Mouse (Mus musculus) embryonic facial prominence, embryonic 15.5 days (tissue): Measurements from ENCODE around the gene Olfr191. TPM values are rescaled to one million over a fixed set of nuclear protein-coding genes. Genes with fewer than 3 reads are reported as not detected.

Experiments used
- ATAC-seq: fragments of 200-750 bp; cut with Nextera tagmentation; 2 replicates; pipeline ENCODE4 v1.8.0; 2017; ENCODE audit warnings: low read depth, moderate TSS enrichment; ENCODE audit not compliant: insufficient number of reproducible peaks, low FRiP score, low TSS enrichment
- H3K27ac ChIP-seq: fragments of 300-500 bp; sonication (generic); replicated peaks from 2 replicates; pipeline ENCODE4 v1.5.1; 2015; ENCODE audit warnings: mild to moderate bottlenecking, inconsistent platforms
- H3K27me3 ChIP-seq: fragments of 300-500 bp; sonication (generic); 2 replicates; pipeline ENCODE4 v1.6.1; 2015; ENCODE audit warnings: inconsistent platforms
- H3K36me3 ChIP-seq: fragments of 300-500 bp; sonication (generic); 2 replicates; pipeline ENCODE4 v1.6.1; 2015; ENCODE audit warnings: mild to moderate bottlenecking, inconsistent platforms
- H3K4me1 ChIP-seq: fragments of 300-500 bp; sonication (generic); 2 replicates; pipeline ENCODE4 v1.6.1; 2015; ENCODE audit warnings: inconsistent platforms
- H3K4me2 ChIP-seq: fragments of 300-500 bp; sonication (generic); replicated peaks from 2 replicates; pipeline ENCODE4 v1.6.1; 2015; ENCODE audit warnings: mild to moderate bottlenecking, inconsistent platforms
- H3K4me3 ChIP-seq: fragments of 300-500 bp; sonication (generic); replicated peaks from 2 replicates; pipeline ENCODE4 v1.5.1; 2015; ENCODE audit warnings: mild to moderate bottlenecking, inconsistent platforms
- H3K9ac ChIP-seq: fragments of 300-500 bp; sonication (generic); 2 replicates; pipeline ENCODE4 v1.6.1; 2015; ENCODE audit warnings: inconsistent platforms
- H3K9me3 ChIP-seq: fragments of 300-500 bp; sonication (generic); replicated peaks from 2 replicates; pipeline ENCODE4 v1.6.1; 2016; ENCODE audit warnings: inconsistent platforms
- WGBS: fragments of 180-500 bp; shearing (Covaris S2); methylation state at CpG from one replicate; pipeline ENCODE4 v1.1.7; 2015; 5-methylcytosine and 5-hydroxymethylcytosine counted together
- polyA plus RNA-seq: library from polyadenylated mRNA; unstranded; fragments of >200 nt; fragmentation: Nextera tagmentation; extraction: Ambion mirVana; gene quantifications from 2 replicates; pipeline ENCODE4 v1.2.1, GENCODE M21; 2015

The Olfr191 gene
- polyA plus RNA-seq, 1 experiment from 2014 or later: not detected

DNA sequence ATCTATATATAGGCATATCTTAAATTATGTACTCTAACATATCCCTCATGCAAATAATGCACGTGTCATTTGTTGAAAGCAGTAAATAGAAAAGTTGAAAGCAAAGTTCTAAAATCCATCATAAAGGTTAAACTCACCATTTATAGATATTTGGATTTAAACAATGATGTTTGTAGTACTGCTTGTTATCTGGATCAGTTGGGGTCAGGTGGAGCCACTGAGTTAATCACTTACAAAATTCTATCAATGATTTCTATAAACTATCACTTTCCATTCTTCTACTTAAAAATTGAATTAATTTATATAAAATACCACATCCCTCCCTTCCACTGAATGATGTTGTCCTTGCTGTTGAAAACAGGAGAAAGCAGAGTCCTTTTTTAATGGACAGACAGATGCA is 40.8 kb downstream of the Olfr191 start:
- no peak overlapping the region for H3K9ac ChIP-seq
- no peak for ATAC-seq
- H3K36me3 ChIP-seq: no peaks in the 10 kb centered on the region
- no peaks in the 10 kb centered on the region for H3K4me1 ChIP-seq
- no peak overlapping the region for H3K27ac ChIP-seq
- no peak overlapping the region for H3K4me2 ChIP-seq
- no peaks in the 10 kb centered on the region for H3K27me3 ChIP-seq
- H3K9me3 ChIP-seq: no peaks in the 10 kb centered on the region
- WGBS: 66% methylated on average over 1 of the region's 1 CpGs
- no peak overlapping the region for H3K4me3 ChIP-seq

DNA sequence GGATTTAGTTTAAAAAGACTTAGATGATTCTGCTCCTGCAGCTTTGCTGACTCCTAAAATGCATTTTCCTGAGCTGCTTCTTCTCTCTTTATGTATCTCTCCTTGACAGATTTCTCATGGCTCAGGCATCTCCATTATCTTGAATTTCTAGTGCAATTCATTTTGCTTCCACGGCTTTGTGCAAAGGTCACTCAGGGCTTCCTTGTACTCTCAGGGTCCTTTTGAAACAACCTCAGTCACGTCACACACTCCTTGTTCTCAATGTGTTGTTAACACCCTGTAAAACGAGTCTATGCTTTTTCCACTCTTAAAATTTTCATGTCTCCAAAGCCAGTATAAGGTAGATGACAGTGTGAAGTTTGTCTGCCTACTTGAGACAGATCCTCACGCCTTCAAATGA is 42.0 kb downstream of the Olfr191 start:
- no peak overlapping the region for H3K9ac ChIP-seq
- WGBS: 65% methylated on average over 4 of the region's 4 CpGs
- H3K4me1 ChIP-seq: no peaks in the 10 kb centered on the region
- no peak overlapping the region for H3K27ac ChIP-seq
- H3K4me3 ChIP-seq: no peak overlapping the region
- H3K27me3 ChIP-seq: no peaks in the 10 kb centered on the region
- no peaks in the 10 kb centered on the region for H3K9me3 ChIP-seq
- no peak for ATAC-seq
- H3K36me3 ChIP-seq: no peaks in the 10 kb centered on the region
- no peak overlapping the region for H3K4me2 ChIP-seq

DNA sequence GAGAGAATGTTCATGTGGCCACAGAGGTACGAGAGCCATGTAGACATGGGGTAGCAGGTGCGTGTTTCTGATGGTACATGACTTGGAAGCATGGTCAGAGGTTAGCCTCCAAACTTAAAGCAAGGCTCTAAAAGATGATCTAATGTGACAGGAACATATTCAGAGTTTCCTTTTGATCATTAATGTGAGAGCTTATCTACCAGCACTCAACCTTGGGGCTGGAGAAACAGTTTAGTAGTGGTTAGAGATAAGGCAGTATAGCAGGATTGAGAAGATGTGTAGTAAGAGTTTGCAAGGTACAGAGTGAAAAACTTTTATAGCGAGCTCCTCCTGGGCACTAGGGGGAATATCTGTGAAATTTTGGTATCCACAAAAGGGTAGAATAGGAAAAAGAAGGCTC is 43.8 kb downstream of the Olfr191 start:
- H3K27ac ChIP-seq: no peak overlapping the region
- 82% methylated on average over 3 of the region's 3 CpGs for WGBS

DNA sequence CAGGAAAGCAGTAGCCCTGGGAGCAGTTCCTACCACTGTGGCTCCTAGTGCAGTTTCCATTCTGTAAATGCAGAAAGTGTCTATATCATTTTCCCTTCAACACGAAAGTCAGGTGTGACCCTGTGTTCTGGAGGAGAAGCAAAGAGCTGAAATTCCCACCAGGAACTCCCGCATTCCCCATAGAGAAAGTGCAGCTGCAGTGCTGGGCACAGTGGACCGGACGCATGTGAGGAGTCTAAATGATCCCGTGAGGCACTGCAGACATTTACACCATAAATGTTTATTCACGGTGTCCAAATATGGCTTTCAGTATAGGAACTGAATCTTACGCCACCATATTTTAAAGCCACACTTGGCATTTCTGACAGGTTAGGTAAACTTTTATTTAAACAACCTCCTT is 49.9 kb downstream of the Olfr191 start, which contains the start of gene Olfr187:
Gene Olfr187 (minus strand): TSS at position 58 of the 400 bp plus-strand sequence.
- ATAC-seq: no peak
- Histone ChIP-seq H3K4me2 (no peak within 1 kb of the TSS), H3K4me3 (no peak within 1 kb of the TSS), H3K9me3 (no peaks in the 10 kb centered on the region), H3K4me1 (no peaks in the 10 kb centered on the region), H3K27me3 (no peaks in the 10 kb centered on the region), H3K36me3 (no peaks in the 10 kb centered on the region), H3K9ac (no peak within 1 kb of the TSS), H3K27ac (no peak within 1 kb of the TSS)
- WGBS: 85% methylated on average over 7 of the region's 7 CpGs

More for the DNA sequence above, 43.8 kb downstream of the Olfr191 start:
- H3K9ac ChIP-seq: no peak overlapping the region
- no peaks in the 10 kb centered on the region for H3K36me3 ChIP-seq
- H3K4me1 ChIP-seq: no peaks in the 10 kb centered on the region
- no peaks in the 10 kb centered on the region for H3K27me3 ChIP-seq
- H3K4me3 ChIP-seq: no peak overlapping the region
- H3K9me3 ChIP-seq: no peaks in the 10 kb centered on the region
- no peak overlapping the region for H3K4me2 ChIP-seq
- ATAC-seq: no peak

Other genes starting within 250 kb of the Olfr191 start
- gene Olfr177, start 215.1 kb downstream of the Olfr191 start, polyA plus RNA-seq: not detected in 2 replicates
- not detected in 2 replicates for gene Olfr178, start 197.8 kb downstream of the Olfr191 start, polyA plus RNA-seq
- gene Olfr181, start 161.1 kb downstream of the Olfr191 start, polyA plus RNA-seq: not detected in 2 replicates
- gene Olfr180, start 160.4 kb downstream of the Olfr191 start, polyA plus RNA-seq: not detected in 2 replicates
- not detected in 2 replicates for gene Olfr183, start 94.5 kb downstream of the Olfr191 start, polyA plus RNA-seq
- gene Olfr186, start 59.5 kb downstream of the Olfr191 start, polyA plus RNA-seq: 0.16 TPM in 1 of 2 replicates, not detected in the other
- gene Olfr187, start 50.1 kb downstream of the Olfr191 start, polyA plus RNA-seq: not detected in 2 replicates
- gene Olfr190, start 11.8 kb downstream of the Olfr191 start, polyA plus RNA-seq: not detected in 2 replicates
- not detected in 2 replicates for gene Olfr193, start 22.1 kb upstream of the Olfr191 start, polyA plus RNA-seq
- not detected in 2 replicates for gene Olfr194, start 31.2 kb upstream of the Olfr191 start, polyA plus RNA-seq
- not detected in 2 replicates for gene Olfr195, start 57.2 kb upstream of the Olfr191 start, polyA plus RNA-seq
- gene Olfr196, start 80.6 kb upstream of the Olfr191 start, polyA plus RNA-seq: 0.17 TPM in 1 of 2 replicates, not detected in the other
- gene Olfr198, start 113.7 kb upstream of the Olfr191 start, polyA plus RNA-seq: not detected in 2 replicates
- gene Olfr199, start 129.9 kb upstream of the Olfr191 start, polyA plus RNA-seq: not detected in 2 replicates
- gene Olfr201, start 182.8 kb upstream of the Olfr191 start, polyA plus RNA-seq: not detected in 2 replicates
- 0.18 and 0.36 TPM in 2 replicates for gene Olfr202, start 197.0 kb upstream of the Olfr191 start, polyA plus RNA-seq
- not detected in 2 replicates for gene Olfr203, start 209.1 kb upstream of the Olfr191 start, polyA plus RNA-seq
- gene Olfr204, start 228.4 kb upstream of the Olfr191 start, polyA plus RNA-seq: not detected in 2 replicates
- gene Olfr205, start 241.3 kb upstream of the Olfr191 start, polyA plus RNA-seq: 0.27 TPM in 1 of 2 replicates, not detected in the other